19 mouse cellular contexts compared by ENCODE assay signal in the genomic region with DNA sequence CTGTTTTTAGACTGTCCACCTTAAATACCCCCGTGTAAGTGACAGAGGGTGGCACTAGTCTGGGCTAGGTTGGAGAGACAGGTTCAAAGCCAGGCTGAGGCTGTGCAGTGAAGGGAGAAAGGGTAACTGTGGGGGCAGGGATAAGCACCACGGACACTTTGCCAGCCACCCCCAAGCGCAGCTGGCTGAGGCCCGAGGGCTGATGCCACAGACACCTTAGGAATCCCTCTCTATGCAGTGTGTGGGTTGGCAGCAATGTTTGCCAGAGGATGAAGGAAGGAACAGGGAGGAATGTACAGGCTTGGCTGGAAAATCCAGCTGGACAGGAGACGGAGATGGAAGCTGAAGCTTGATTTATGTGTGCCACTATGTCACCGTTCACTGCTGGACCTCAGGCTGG.
DNase-seq lines count a peak whose midpoint lies in the region; ATAC-seq and TF ChIP-seq lines count a peak whose summit lies in the region.
"Had no signal": no experiment of that assay in that cellular context is flagged by ENCODE, and none has a peak within 500 bp of the region (broad histone marks: within the 10 kb centered on the region; RNA-seq: fewer than 3 reads in every experiment).

No protein-coding gene starts in this region.

- H3K36me3 ChIP-seq in hindbrain, embryonic 15.5 days = no peaks in the 10 kb centered on the region
- H3K36me3 ChIP-seq in hindbrain, embryonic 16.5 days (ENCODE audit: control insufficient read depth, insufficient read depth, low read length) = no peaks in the 10 kb centered on the region
- no peaks in the 10 kb centered on the region for H3K36me3 ChIP-seq in midbrain, embryonic 11.5 days (ENCODE audit: control insufficient read depth, insufficient read depth, low read length)
- no peaks in the 10 kb centered on the region for H3K36me3 ChIP-seq in midbrain, embryonic 15.5 days (replicated peaks)
- no peaks in the 10 kb centered on the region for H3K36me3 ChIP-seq in myocyte (ENCODE audit: control insufficient read depth, insufficient read depth)
- H3K36me3 ChIP-seq: embryonic facial prominence, embryonic 12.5 days; heart, embryonic 15.5 days; hindbrain, embryonic 13.5 days had no signal

- intact Hi-C loops in left cerebral cortex, postnatal 25 days (cut with DNase I) = no loop called here

- DNase-seq in midbrain, embryonic 11.5 days (ENCODE audit: low spot score, missing footprints) = peak; percentile 78
- no peak for DNase-seq in Patski (ENCODE audit: low read depth, low spot score)
- DNase-seq in left cerebral cortex, postnatal 25 days (ENCODE audit: low spot score in 2 of 2) = no peak
- DNase-seq: adrenal gland, postnatal 14 days; cerebellum, adult 11-12 months; cerebellum, adult 9-10 months; gastrocnemius, adult 2 months; gastrocnemius, postnatal 25 days; heart, adult 18-20 months; heart, postnatal 14 days had no signal

- TF ChIP-seq CTCF in Patski (IDR thresholded peaks at IDR 0.05) = no peak

- H3K79me2 ChIP-seq in myocyte (ENCODE audit: control insufficient read depth, insufficient read depth) = no peaks in the 10 kb centered on the region

- no peak overlapping the region for H3K27ac ChIP-seq in hindbrain, embryonic 15.5 days (replicated peaks)
- H3K27ac ChIP-seq in hindbrain, embryonic 16.5 days (ENCODE audit: low read depth, low read length) = no peak overlapping the region
- no peak overlapping the region for H3K27ac ChIP-seq in midbrain, embryonic 11.5 days (ENCODE audit: low read depth, low read length)
- no peak overlapping the region for H3K27ac ChIP-seq in midbrain, embryonic 15.5 days
- H3K27ac ChIP-seq: embryonic facial prominence, embryonic 12.5 days; gastrocnemius, adult 2 months; heart, embryonic 15.5 days; hindbrain, embryonic 13.5 days had no signal

- TF ChIP-seq POLR2A in myocyte (IDR thresholded peaks at IDR 0.05; ENCODE audit: insufficient read length, low read depth) = no peak

- no peaks in the 10 kb centered on the region for H3K4me1 ChIP-seq in hindbrain, embryonic 15.5 days (replicated peaks)
- H3K4me1 ChIP-seq in hindbrain, embryonic 16.5 days (ENCODE audit: control insufficient read depth, insufficient read depth, low read depth, low read length) = no peaks in the 10 kb centered on the region
- no peaks in the 10 kb centered on the region for H3K4me1 ChIP-seq in midbrain, embryonic 11.5 days (ENCODE audit: control insufficient read depth, insufficient read depth, low read length)
- no peaks in the 10 kb centered on the region for H3K4me1 ChIP-seq in midbrain, embryonic 15.5 days
- H3K4me1 ChIP-seq: embryonic facial prominence, embryonic 12.5 days; hindbrain, embryonic 13.5 days had no signal

- H3K9ac ChIP-seq in hindbrain, embryonic 15.5 days = no peak overlapping the region
- no peak overlapping the region for H3K9ac ChIP-seq in hindbrain, embryonic 16.5 days (ENCODE audit: low read depth, low read length)
- no peak overlapping the region for H3K9ac ChIP-seq in midbrain, embryonic 11.5 days (ENCODE audit: low read length)
- H3K9ac ChIP-seq in midbrain, embryonic 15.5 days = no peak overlapping the region
- H3K9ac ChIP-seq: embryonic facial prominence, embryonic 12.5 days; heart, embryonic 15.5 days; hindbrain, embryonic 13.5 days had no signal

- no peaks in the 10 kb centered on the region for H3K9me3 ChIP-seq in hindbrain, embryonic 15.5 days
- no peaks in the 10 kb centered on the region for H3K9me3 ChIP-seq in hindbrain, embryonic 16.5 days (ENCODE audit: control insufficient read depth, low read length)
- H3K9me3 ChIP-seq in midbrain, embryonic 11.5 days (ENCODE audit: control insufficient read depth, low read length) = no peaks in the 10 kb centered on the region
- H3K9me3 ChIP-seq in midbrain, embryonic 15.5 days = no peaks in the 10 kb centered on the region
- H3K9me3 ChIP-seq: embryonic facial prominence, embryonic 12.5 days; heart, embryonic 15.5 days; hindbrain, embryonic 13.5 days had no signal

- no peak overlapping the region for H3ac ChIP-seq in myocyte (ENCODE audit: control insufficient read depth, insufficient read length)

- POLR2A ChIA-PET in Patski (lab: Charles Lee) = interaction anchor here (2.2 kb wide), 1 partner anchor 9 kb away, joined by 5 read pairs; no protein-coding TSS in a partner anchor

- 0 out of 2 replicates have a peak, but pooled peaks have one; percentile 9 for ATAC-seq in hindbrain, embryonic 15.5 days (ENCODE audit: low FRiP score, low read depth)
- ATAC-seq in hindbrain, embryonic 16.5 days = no peak
- ATAC-seq in midbrain, embryonic 11.5 days (ENCODE audit: low FRiP score) = no peak
- no peak for ATAC-seq in midbrain, embryonic 15.5 days (replicated peaks)
- ATAC-seq in Patski = peak; percentile 20
- ATAC-seq: forebrain, embryonic 16.5 days had no signal

- H3K4me2 ChIP-seq in hindbrain, embryonic 15.5 days = no peak overlapping the region
- H3K4me2 ChIP-seq in hindbrain, embryonic 16.5 days (ENCODE audit: low read length) = no peak overlapping the region
- H3K4me2 ChIP-seq in midbrain, embryonic 11.5 days = no peak overlapping the region
- H3K4me2 ChIP-seq in midbrain, embryonic 15.5 days = no peak overlapping the region
- H3K4me2 ChIP-seq in myocyte (ENCODE audit: low read depth) = peak overlapping the region; percentile 32
- H3K4me2 ChIP-seq: embryonic facial prominence, embryonic 12.5 days; heart, embryonic 11.5 days; heart, embryonic 15.5 days; hindbrain, embryonic 13.5 days had no signal

- H3K4me3 ChIP-seq in hindbrain, embryonic 15.5 days = no peak overlapping the region
- no peak overlapping the region for H3K4me3 ChIP-seq in hindbrain, embryonic 16.5 days (ENCODE audit: low read length)
- H3K4me3 ChIP-seq in midbrain, embryonic 11.5 days (ENCODE audit: low read depth, low read length) = no peak overlapping the region
- H3K4me3 ChIP-seq in midbrain, embryonic 15.5 days = no peak overlapping the region
- no peak overlapping the region for H3K4me3 ChIP-seq in myocyte
- H3K4me3 ChIP-seq: embryonic facial prominence, embryonic 12.5 days; gastrocnemius, adult 2 months; heart, embryonic 15.5 days; hindbrain, embryonic 13.5 days had no signal

- H3K27me3 ChIP-seq in hindbrain, embryonic 15.5 days = no peaks in the 10 kb centered on the region
- no peaks in the 10 kb centered on the region for H3K27me3 ChIP-seq in hindbrain, embryonic 16.5 days (replicated peaks; ENCODE audit: control insufficient read depth, insufficient read depth, low read length)
- H3K27me3 ChIP-seq in midbrain, embryonic 11.5 days (ENCODE audit: control insufficient read depth, insufficient read depth, low read length) = no peaks in the 10 kb centered on the region
- H3K27me3 ChIP-seq in midbrain, embryonic 15.5 days (replicated peaks) = no peaks in the 10 kb centered on the region
- H3K27me3 ChIP-seq in Patski (no peaks in the 10 kb centered on the region), myocyte (ENCODE audit: control insufficient read depth, insufficient read depth, insufficient read length) (no peaks in the 10 kb centered on the region)
- H3K27me3 ChIP-seq: embryonic facial prominence, embryonic 12.5 days; heart, embryonic 15.5 days; hindbrain, embryonic 13.5 days had no signal

- in situ Hi-C loops in Patski (cut with MboI; ENCODE audit: low pct_unique_long_range_greater_than_20kb) = loop anchor here (25.0 kb wide), 1 partner anchor 240 kb away; no protein-coding TSS in a partner anchor

- 88% methylated on average over 6 of the region's 6 CpGs for WGBS in hindbrain, embryonic 15.5 days
- WGBS in hindbrain, embryonic 16.5 days = 87% methylated on average over 6 of the region's 6 CpGs
- 85% methylated on average over 6 of the region's 6 CpGs for WGBS in midbrain, embryonic 11.5 days
- WGBS in midbrain, embryonic 15.5 days = 85% methylated on average over 6 of the region's 6 CpGs

- CTCF ChIA-PET in Patski (lab: Charles Lee) = interaction anchor here (1.0 to 1.8 kb wide), 3 partner anchors 11 to 227 kb away, joined by 3 to 4 read pairs (median 3); no protein-coding TSS in a partner anchor

TF ChIP-seq in myocyte, 11 proteins besides CTCF, POLR2A, EP300 and RAD21:
- TF ChIP-seq TCF3 (IDR thresholded peaks at IDR 0.05; ENCODE audit: insufficient read length, low read depth) = no peak
- TF ChIP-seq MYOD1 (IDR thresholded peaks at IDR 0.05; ENCODE audit: control insufficient read depth in 1 of 3, insufficient read length in 2 of 3, low read depth in 2 of 3) = peak in 1 of 3 experiments; percentile 59
- peak in 2 of 3 experiments; percentile 2 to 76 for TF ChIP-seq MYOG (IDR thresholded peaks at IDR 0.05; ENCODE audit: control insufficient read depth in 1 of 3, insufficient read depth in 1 of 3, insufficient read length in 2 of 3, low read depth in 2 of 3)

Comparison
In these comparisons a context has a peak if more than half of its experiments do, and no peak if none do; other contexts are left out.
1. ATAC-seq: peak in hindbrain, embryonic 15.5 days (single experiment) and Patski (single experiment); none in hindbrain, embryonic 16.5 days (single experiment), midbrain, embryonic 11.5 days (single experiment) and midbrain, embryonic 15.5 days (single experiment).